Mouse (Mus musculus) urinary bladder, postnatal 14 days (tissue): ENCODE measurements around the gene Cylc1.
A peak's percentile ranks its signal among the peaks of the same experiment; 100 is the strongest.

ENCODE experiments used
- DNase-seq: peaks from one replicate; pipeline ENCODE4 v3.0.0; 2021; ENCODE audit warnings: low spot score

The Cylc1 gene

DNA sequence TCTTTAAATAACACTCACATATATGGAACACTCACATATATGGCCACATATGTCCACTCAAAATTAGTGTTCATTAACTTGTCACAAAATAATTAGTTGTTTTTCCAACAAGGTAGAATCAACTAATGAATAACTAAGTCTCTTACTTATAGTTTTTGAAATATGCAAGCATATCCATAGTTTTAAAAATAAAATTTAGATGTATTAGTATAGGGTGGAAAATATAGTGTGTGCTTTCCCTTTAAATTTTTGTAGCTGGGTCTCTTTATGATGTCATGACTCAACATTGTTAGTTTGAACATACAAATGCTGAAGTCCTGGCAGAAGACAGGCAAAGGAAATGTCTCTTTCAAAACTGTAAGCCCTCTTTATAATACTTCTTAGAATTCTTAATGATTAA, at the start of gene Cylc1:
TSS of gene Cylc1 (plus strand) at position 301 of the 400 bp plus-strand sequence.
- DNase-seq, result no peak

DNA sequence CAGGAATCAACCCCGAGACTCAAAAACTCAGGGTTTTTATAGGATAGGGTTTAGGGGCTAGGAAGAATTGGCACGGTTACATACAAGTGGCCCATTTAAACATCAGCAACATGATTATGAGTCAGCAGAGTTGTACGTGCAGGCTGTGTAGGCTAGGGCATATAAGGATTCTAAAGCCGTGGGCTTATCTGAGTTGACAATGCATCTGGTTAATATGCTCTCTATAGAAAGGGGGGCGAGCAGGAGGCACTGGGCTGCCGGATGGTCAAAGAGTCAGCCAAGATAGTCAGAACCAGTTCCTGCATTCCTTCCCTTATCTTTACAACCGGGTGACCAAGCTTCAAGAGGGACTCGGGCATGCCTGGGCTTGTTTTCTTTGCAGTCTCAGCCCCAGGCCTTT, 31.5 kb upstream of the Cylc1 start:
- DNase-seq, result peak; percentile 4

DNA sequence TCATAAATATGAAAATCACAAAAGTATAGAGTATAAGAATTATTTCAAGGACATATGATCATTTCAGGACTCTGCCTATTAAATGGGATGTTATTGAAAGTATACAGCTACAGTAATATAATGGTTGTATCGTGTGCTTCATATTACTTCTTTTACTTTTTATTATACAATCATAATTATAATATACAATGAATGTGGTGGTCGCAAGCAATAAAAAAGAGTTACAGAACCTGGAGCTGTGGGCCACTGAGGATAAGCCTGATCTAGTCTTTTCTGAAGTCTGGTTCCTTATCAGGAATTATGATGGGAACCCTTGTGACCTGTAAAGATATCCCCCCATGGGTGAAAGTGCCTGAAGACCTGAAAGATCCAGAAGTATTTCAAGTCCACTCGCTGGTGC, 57.8 kb downstream of the Cylc1 start, which contains the start of gene Gm10112:
TSS of gene Gm10112 (plus strand) at position 301 of the 400 bp plus-strand sequence.
- DNase-seq, result no peak
